Mouse (Mus musculus): ENCODE data around the gene Otulin.

DNA sequence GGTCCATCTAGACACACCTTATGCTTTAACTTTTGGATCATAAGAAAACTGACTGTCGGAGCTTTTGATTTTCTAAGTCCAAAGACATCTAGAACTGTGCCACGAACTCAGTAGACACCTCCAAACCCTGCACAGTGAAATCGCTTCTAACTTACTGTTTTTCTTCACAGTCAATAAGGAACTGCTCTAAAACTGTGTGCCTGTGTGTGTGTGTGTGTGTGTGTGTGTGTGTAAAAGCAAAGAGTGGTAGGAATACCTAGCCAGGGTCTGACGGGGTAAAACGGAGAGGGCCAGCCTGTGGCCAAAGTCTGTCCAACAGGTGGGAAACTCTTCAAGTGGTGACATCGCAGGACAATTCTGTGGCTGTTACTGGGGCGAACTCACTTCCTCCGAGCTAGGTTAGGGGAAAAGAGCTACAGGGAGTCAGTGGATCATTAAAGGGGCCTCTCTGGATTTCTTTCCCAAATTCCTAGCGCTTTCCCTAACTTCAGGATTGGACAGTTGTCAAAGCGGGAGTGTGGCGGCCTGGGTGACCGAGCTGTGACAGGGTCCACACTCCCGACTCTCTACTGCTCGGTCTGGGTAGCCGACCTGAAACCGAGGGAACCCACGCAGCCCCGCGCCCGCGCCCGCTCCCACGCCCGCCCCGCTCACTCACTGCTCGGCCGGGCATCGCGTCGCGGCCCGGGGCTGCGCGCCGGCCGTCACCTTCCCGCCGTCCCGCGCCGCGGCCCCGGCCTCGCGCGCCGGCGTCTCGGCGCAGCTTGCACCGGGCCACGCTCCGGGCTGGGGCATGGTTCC, 493 bp downstream of the Otulin start:
- TF ChIP-seq CTCF (IDR thresholded peaks at IDR 0.05; ENCODE audit: borderline replicate concordance, extremely low read depth, insufficient read depth, insufficient read length): no peak
- no peak for TF ChIP-seq POLR2A (IDR thresholded peaks at IDR 0.05; ENCODE audit: borderline replicate concordance, extremely low read depth, insufficient read depth, insufficient read length, poor library complexity, severe bottlenecking)
